Mouse (Mus musculus): Measurements from ENCODE around the gene Tmem174. TPM values are rescaled to one million over a fixed set of nuclear protein-coding genes. Genes with fewer than 3 reads are reported as not detected.

The Tmem174 gene
- total RNA-seq, 2 experiments from 2014 or later = not detected

Other genes starting within 250 kb of the Tmem174 start
- gene Gm10320, start 145.4 kb downstream of the Tmem174 start, total RNA-seq (2021) = under 1 TPM in 1 of 2 experiments, not detected in 1; 0.79 TPM
- gene Tmem171, start 57.4 kb upstream of the Tmem174 start, total RNA-seq (2021) = under 1 TPM in 1 of 2 experiments, not detected in 1; 0.40 TPM
- 10 to 100 TPM; 47.1 to 51.0 TPM for gene Fcho2, start 178.0 kb upstream of the Tmem174 start, total RNA-seq (2021)